In the genomic region with DNA sequence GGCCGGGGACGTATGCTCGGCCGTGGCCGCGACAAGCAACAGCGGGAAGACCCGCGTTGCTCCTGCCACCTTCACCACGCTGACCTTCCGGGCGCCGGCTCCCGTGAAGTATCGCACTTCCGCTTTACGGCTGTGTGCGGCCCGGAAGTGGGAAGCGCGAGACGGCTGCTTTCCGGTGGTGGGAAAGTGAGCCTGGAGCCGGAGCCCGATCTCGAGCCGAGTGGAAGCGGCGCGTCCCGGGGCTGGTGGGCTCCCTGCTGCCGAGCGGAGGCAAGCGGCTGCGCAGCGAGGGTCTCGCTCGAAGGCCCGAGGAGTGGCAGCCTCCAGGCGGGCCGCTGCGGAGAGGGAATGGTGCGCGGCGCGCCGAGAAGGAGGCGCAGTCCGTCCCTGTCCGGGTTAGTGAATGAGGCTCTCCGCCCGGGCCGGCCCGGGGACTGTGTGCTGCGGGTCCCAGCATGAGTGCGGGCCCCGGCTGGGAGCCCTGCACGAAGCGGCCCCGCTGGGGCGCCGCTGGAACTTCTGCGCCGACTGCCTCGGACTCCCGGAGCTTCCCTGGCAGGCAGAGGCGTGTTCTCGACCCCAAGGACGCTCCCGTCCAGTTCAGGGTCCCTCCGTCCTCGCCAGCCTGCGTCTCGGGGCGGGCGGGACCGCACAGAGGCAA, we compare ENCODE assay signal across 7 mouse cellular contexts. TPM values are rescaled to one million over a fixed set of nuclear protein-coding genes. Genes with fewer than 3 reads are reported as not detected.
DNase-seq lines count a peak whose midpoint lies in the region; ATAC-seq lines count a peak whose summit lies in the region.

A gene (minus strand): TSS at position 108 of the 661 bp plus-strand sequence.
A gene (plus strand): TSS at position 159 of the 661 bp plus-strand sequence.

- H3K9me3 ChIP-seq in intestine, embryonic 15.5 days: no peaks in the 10 kb centered on the region
- 0 out of 2 replicates have a peak, but pooled peaks cover 5% of the 10 kb centered on the region for H3K9me3 ChIP-seq in midbrain, embryonic 10.5 days (replicated peaks)

- intact Hi-C loops in left cerebral cortex, postnatal 25 days (cut with DNase I): no loop called here

- peaks cover 5% of the 10 kb centered on the region for H3K36me3 ChIP-seq in intestine, embryonic 15.5 days
- peaks cover 37% of the 10 kb centered on the region for H3K36me3 ChIP-seq in midbrain, embryonic 10.5 days

- H3K4me1 ChIP-seq in intestine, embryonic 15.5 days (replicated peaks): peaks cover 16% of the 10 kb centered on the region
- H3K4me1 ChIP-seq in midbrain, embryonic 10.5 days: peaks cover 26% of the 10 kb centered on the region

- WGBS in intestine, embryonic 15.5 days: under 1% methylated on average over 73 of the region's 77 CpGs
- WGBS in midbrain, embryonic 10.5 days: 0% methylated on average over 77 of the region's 77 CpGs

- H3K4me3 ChIP-seq in intestine, embryonic 15.5 days (replicated peaks): peak within 1 kb of the TSS; percentile 85
- H3K4me3 ChIP-seq in midbrain, embryonic 10.5 days: peak within 1 kb of the TSS; percentile 74

- ATAC-seq in intestine, embryonic 15.5 days: peak; percentile 97

- H3K9ac ChIP-seq in intestine, embryonic 15.5 days: peak within 1 kb of the TSS; percentile 90

- H3K27me3 ChIP-seq in intestine, embryonic 15.5 days (replicated peaks): no peaks in the 10 kb centered on the region
- H3K27me3 ChIP-seq in midbrain, embryonic 10.5 days (ENCODE audit: low read depth, poor library complexity, severe bottlenecking): no peaks in the 10 kb centered on the region

- peak within 1 kb of the TSS; percentile 65 for H3K27ac ChIP-seq in intestine, embryonic 15.5 days
- H3K27ac ChIP-seq in midbrain, embryonic 10.5 days (replicated peaks): peak within 1 kb of the TSS; percentile 86

- DNase-seq in adrenal gland, adult (ENCODE audit: inconsistent age in 2 of 2, low spot score in 1 of 2): peak; percentile 92 to 96
- peak; percentile 94 for DNase-seq in embryo, embryonic 10.5 days (ENCODE audit: low spot score)
- peak; percentile 82 for DNase-seq in gastrocnemius, postnatal 25 days
- peak; percentile 91 to 93 for DNase-seq in left cerebral cortex, postnatal 25 days (ENCODE audit: low spot score in 2 of 2)
- DNase-seq in midbrain, embryonic 10.5 days (ENCODE audit: low spot score): peak; percentile 91
- DNase-seq in right cerebral cortex, postnatal 4 days: peak; percentile 84

- H3K4me2 ChIP-seq in intestine, embryonic 15.5 days (replicated peaks): peak within 1 kb of the TSS; percentile 77

RNA-seq across cellular contexts. Expression of the first gene that starts in this region (rescaled TPM):
- total RNA-seq in gastrocnemius, postnatal 25 days (2021): 100 to 1,000 TPM; 173 to 190 TPM
- polyA plus RNA-seq in intestine, embryonic 15.5 days (2015; fragmentation: Nextera tagmentation; extraction: Ambion mirVana): 335 and 338 TPM in 2 replicates
- 10 to 100 TPM; 64.0 to 86.2 TPM for total RNA-seq in left cerebral cortex, postnatal 25 days (2021)
- polyA plus RNA-seq in midbrain, embryonic 10.5 days (2016; fragmentation: Nextera tagmentation; extraction: Ambion mirVana): 312 and 360 TPM in 2 replicates

RNA-seq across cellular contexts. Expression of the second gene that starts in this region (rescaled TPM):
- 10 to 100 TPM; 16.6 to 20.8 TPM for total RNA-seq in gastrocnemius, postnatal 25 days (2021)
- polyA plus RNA-seq in intestine, embryonic 15.5 days (2015; fragmentation: Nextera tagmentation; extraction: Ambion mirVana): 35.9 and 37.0 TPM in 2 replicates
- total RNA-seq in left cerebral cortex, postnatal 25 days (2021): 10 to 100 TPM; 39.4 to 46.9 TPM
- 47.5 and 48.5 TPM in 2 replicates for polyA plus RNA-seq in midbrain, embryonic 10.5 days (2016; fragmentation: Nextera tagmentation; extraction: Ambion mirVana)

Comparison
In these comparisons a context has a peak if more than half of its experiments do, and no peak if none do; other contexts are left out.
1. Peak in every context shown above with its lines: DNase-seq, ATAC-seq, H3K4me3 ChIP-seq and H3K27ac ChIP-seq.